Mouse (Mus musculus): ENCODE measurements around the gene Eef1b2. TPM values are rescaled to one million over a fixed set of nuclear protein-coding genes. Genes with fewer than 3 reads are reported as not detected.
"Not testable (repeated sequence)": the region's sequence is repeated elsewhere in the genome, so short reads cannot be mapped to it uniquely, and the experiment has no call there.

Gene Eef1b2
- polyA plus RNA-seq, 1 experiment from 2014 or later = 571 TPM

GRCm38 (mm10) chr1:63185430-63185829 lies 8.8 kb downstream of the Eef1b2 start:
- not testable (repeated sequence) for H3K36me3 ChIP-seq (ENCODE audit: insufficient read depth, low read length); H3K4me1 ChIP-seq (ENCODE audit: insufficient read depth, low read length); ATAC-seq (ENCODE audit: low FRiP score, low TSS enrichment); H3K27me3 ChIP-seq (ENCODE audit: insufficient read depth, low read length); H3K4me2 ChIP-seq (replicated peaks; ENCODE audit: low read depth, low read length); H3K4me3 ChIP-seq (ENCODE audit: low read length); H3K27ac ChIP-seq (ENCODE audit: low read length); H3K9me3 ChIP-seq (ENCODE audit: low read length); H3K9ac ChIP-seq (replicated peaks; ENCODE audit: low read length)
- WGBS = 96% methylated on average over 6 of the region's 6 CpGs

GRCm38 (mm10) chr1:63188536-63188935 lies 11.9 kb downstream of the Eef1b2 start:
- Histone ChIP-seq H3K9me3 (ENCODE audit: low read length) (no peaks in the 10 kb centered on the region), H3K36me3 (ENCODE audit: insufficient read depth, low read length) (no peaks in the 10 kb centered on the region), H3K9ac (replicated peaks; ENCODE audit: low read length) (no peak overlapping the region), H3K27me3 (ENCODE audit: insufficient read depth, low read length) (no peaks in the 10 kb centered on the region), H3K4me3 (ENCODE audit: low read length) (no peak overlapping the region), H3K27ac (ENCODE audit: low read length) (no peak overlapping the region), H3K4me1 (ENCODE audit: insufficient read depth, low read length) (peaks cover 4% of the 10 kb centered on the region; the same call in 1 of the 2 replicates), H3K4me2 (replicated peaks; ENCODE audit: low read depth, low read length) (no peak overlapping the region)
- 87% methylated on average over 3 of the region's 3 CpGs for WGBS
- ATAC-seq (ENCODE audit: low FRiP score, low TSS enrichment) = no peak

- H3K9ac ChIP-seq (replicated peaks; ENCODE audit: low read length) = no peak overlapping the region
- H3K27me3 ChIP-seq (ENCODE audit: insufficient read depth, low read length) = no peaks in the 10 kb centered on the region
- no peaks in the 10 kb centered on the region for H3K9me3 ChIP-seq (ENCODE audit: low read length)
- 57% methylated on average over 8 of the region's 8 CpGs for WGBS
- peaks cover 4% of the 10 kb centered on the region; the same call in 1 of the 2 replicates for H3K4me1 ChIP-seq (ENCODE audit: insufficient read depth, low read length)
- H3K4me2 ChIP-seq (replicated peaks; ENCODE audit: low read depth, low read length) = no peak overlapping the region
- no peak overlapping the region for H3K27ac ChIP-seq (ENCODE audit: low read length)
- ATAC-seq (ENCODE audit: low FRiP score, low TSS enrichment) = no peak
- no peaks in the 10 kb centered on the region for H3K36me3 ChIP-seq (ENCODE audit: insufficient read depth, low read length)
- H3K4me3 ChIP-seq (ENCODE audit: low read length) = no peak overlapping the region
These were observed 14.2 kb downstream of the Eef1b2 start for GRCm38 (mm10) chr1:63190851-63191250.

GRCm38 (mm10) chr1:63192306-63193065 lies 15.9 kb downstream of the Eef1b2 start:
- 59% methylated on average over 11 of the region's 11 CpGs for WGBS
- Histone ChIP-seq H3K27me3 (ENCODE audit: insufficient read depth, low read length) (no peaks in the 10 kb centered on the region), H3K4me1 (ENCODE audit: insufficient read depth, low read length) (peaks cover 8% of the 10 kb centered on the region; the same call in 1 of the 2 replicates), H3K9me3 (ENCODE audit: low read length) (no peaks in the 10 kb centered on the region), H3K4me2 (replicated peaks; ENCODE audit: low read depth, low read length) (no peak overlapping the region), H3K27ac (ENCODE audit: low read length) (no peak overlapping the region), H3K36me3 (ENCODE audit: insufficient read depth, low read length) (no peaks in the 10 kb centered on the region), H3K9ac (replicated peaks; ENCODE audit: low read length) (no peak overlapping the region), H3K4me3 (ENCODE audit: low read length) (no peak overlapping the region)
- no peak for ATAC-seq (ENCODE audit: low FRiP score, low TSS enrichment)

- Histone ChIP-seq H3K4me1 (ENCODE audit: insufficient read depth, low read length) (peaks cover 8% of the 10 kb centered on the region; the same call in 1 of the 2 replicates), H3K36me3 (ENCODE audit: insufficient read depth, low read length) (no peaks in the 10 kb centered on the region), H3K27me3 (ENCODE audit: insufficient read depth, low read length) (no peaks in the 10 kb centered on the region), H3K27ac (ENCODE audit: low read length) (no peak overlapping the region; the same call in 1 of the 2 replicates), H3K9me3 (ENCODE audit: low read length) (0 out of 2 replicates have a peak, but pooled peaks cover 7% of the 10 kb centered on the region), H3K4me3 (ENCODE audit: low read length) (no peak overlapping the region), H3K4me2 (replicated peaks; ENCODE audit: low read depth, low read length) (no peak overlapping the region), H3K9ac (replicated peaks; ENCODE audit: low read length) (no peak overlapping the region)
- no peak for ATAC-seq (ENCODE audit: low FRiP score, low TSS enrichment)
- WGBS = 31% methylated on average over 5 of the region's 5 CpGs
These were observed 19.4 kb downstream of the Eef1b2 start for GRCm38 (mm10) chr1:63195848-63196512.

- WGBS = 88% methylated on average over 6 of the region's 6 CpGs
- H3K4me1 ChIP-seq (ENCODE audit: insufficient read depth, low read length) = peaks cover 7% of the 10 kb centered on the region; the same call in 1 of the 2 replicates
- no peak for ATAC-seq (ENCODE audit: low FRiP score, low TSS enrichment)
- no peak overlapping the region for H3K4me2 ChIP-seq (replicated peaks; ENCODE audit: low read depth, low read length)
- H3K27ac ChIP-seq (ENCODE audit: low read length) = no peak overlapping the region
- H3K36me3 ChIP-seq (ENCODE audit: insufficient read depth, low read length) = no peaks in the 10 kb centered on the region
- H3K9ac ChIP-seq (replicated peaks; ENCODE audit: low read length) = no peak overlapping the region
- 0 out of 2 replicates have a peak, but pooled peaks cover 7% of the 10 kb centered on the region for H3K9me3 ChIP-seq (ENCODE audit: low read length)
- no peaks in the 10 kb centered on the region for H3K27me3 ChIP-seq (ENCODE audit: insufficient read depth, low read length)
- H3K4me3 ChIP-seq (ENCODE audit: low read length) = no peak overlapping the region
These were observed 22.8 kb downstream of the Eef1b2 start for GRCm38 (mm10) chr1:63199387-63199786.

- WGBS = 93% methylated on average over 18 of the region's 18 CpGs
- H3K9ac ChIP-seq (replicated peaks; ENCODE audit: low read length) = no peak overlapping the region
- no peak overlapping the region for H3K4me3 ChIP-seq (ENCODE audit: low read length)
- H3K4me1 ChIP-seq (ENCODE audit: insufficient read depth, low read length) = peaks cover 11% of the 10 kb centered on the region
- 0 out of 2 replicates have a peak, but pooled peaks cover 7% of the 10 kb centered on the region for H3K9me3 ChIP-seq (ENCODE audit: low read length)
- H3K27ac ChIP-seq (ENCODE audit: low read length) = no peak overlapping the region
- ATAC-seq (ENCODE audit: low FRiP score, low TSS enrichment) = no peak
- H3K27me3 ChIP-seq (ENCODE audit: insufficient read depth, low read length) = no peaks in the 10 kb centered on the region
- no peaks in the 10 kb centered on the region for H3K36me3 ChIP-seq (ENCODE audit: insufficient read depth, low read length)
- no peak overlapping the region for H3K4me2 ChIP-seq (replicated peaks; ENCODE audit: low read depth, low read length)
These were observed 23.7 kb downstream of the Eef1b2 start for GRCm38 (mm10) chr1:63200322-63200721.

GRCm38 (mm10) chr1:63201672-63202071 lies 25.0 kb downstream of the Eef1b2 start:
- no peak overlapping the region for H3K4me3 ChIP-seq (ENCODE audit: low read length)
- peaks cover 7% of the 10 kb centered on the region for H3K4me1 ChIP-seq (ENCODE audit: insufficient read depth, low read length)
- H3K36me3 ChIP-seq (ENCODE audit: insufficient read depth, low read length) = no peaks in the 10 kb centered on the region
- WGBS = 91% methylated on average over 1 of the region's 1 CpGs
- H3K9ac ChIP-seq (replicated peaks; ENCODE audit: low read length) = no peak overlapping the region
- no peak for ATAC-seq (ENCODE audit: low FRiP score, low TSS enrichment)
- H3K9me3 ChIP-seq (ENCODE audit: low read length) = 0 out of 2 replicates have a peak, but pooled peaks cover 7% of the 10 kb centered on the region
- no peak overlapping the region for H3K27ac ChIP-seq (ENCODE audit: low read length)
- H3K4me2 ChIP-seq (replicated peaks; ENCODE audit: low read depth, low read length) = no peak overlapping the region
- no peaks in the 10 kb centered on the region for H3K27me3 ChIP-seq (ENCODE audit: insufficient read depth, low read length)

GRCm38 (mm10) chr1:63203471-63203870 lies 26.8 kb downstream of the Eef1b2 start:
- Histone ChIP-seq H3K4me1 (ENCODE audit: insufficient read depth, low read length) (peaks cover 7% of the 10 kb centered on the region), H3K27ac (ENCODE audit: low read length) (no peak overlapping the region), H3K36me3 (ENCODE audit: insufficient read depth, low read length) (no peaks in the 10 kb centered on the region), H3K27me3 (ENCODE audit: insufficient read depth, low read length) (no peaks in the 10 kb centered on the region), H3K4me3 (ENCODE audit: low read length) (no peak overlapping the region), H3K4me2 (replicated peaks; ENCODE audit: low read depth, low read length) (no peak overlapping the region), H3K9me3 (ENCODE audit: low read length) (0 out of 2 replicates have a peak, but pooled peaks cover 7% of the 10 kb centered on the region), H3K9ac (replicated peaks; ENCODE audit: low read length) (no peak overlapping the region)
- WGBS = 95% methylated on average over 1 of the region's 1 CpGs
- 0 out of 2 replicates have a peak, but pooled peaks have one; percentile 54 for ATAC-seq (ENCODE audit: low FRiP score, low TSS enrichment)

Measured in kidney, embryonic 16.5 days (tissue).